Mouse (Mus musculus): ENCODE results near the gene Draxin. TPM values are rescaled to one million over a fixed set of nuclear protein-coding genes. Genes with fewer than 3 reads are reported as not detected.
"Not testable (repeated sequence)": the region's sequence is repeated elsewhere in the genome, so short reads cannot be mapped to it uniquely, and the experiment has no call there.

Gene Draxin
- polyA plus RNA-seq, 1 experiment from 2014 or later, result not detected

DNA sequence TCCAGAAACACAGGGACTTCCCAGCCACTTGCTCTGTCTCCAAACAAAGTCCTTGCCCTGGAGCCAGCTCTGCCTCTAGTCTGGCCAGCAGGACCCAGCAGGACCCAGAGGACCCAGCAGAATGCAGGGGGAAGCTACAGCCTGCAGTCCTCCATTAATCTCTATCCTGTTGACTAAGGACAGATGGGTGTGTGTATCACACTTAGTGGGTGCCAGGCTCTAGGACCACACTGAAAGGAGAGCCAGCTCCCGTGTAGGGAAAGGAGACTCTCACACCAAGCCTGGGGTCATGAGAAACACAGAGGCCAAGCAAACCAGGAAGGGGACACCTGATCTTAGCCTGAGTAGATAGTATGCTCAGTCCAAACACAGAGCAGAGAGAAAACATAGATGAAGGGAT lies 2.3 kb downstream of the Draxin start:
- Histone ChIP-seq H3K4me3 (ENCODE audit: low read length) (no peak overlapping the region), H3K9ac (ENCODE audit: low read length) (no peak overlapping the region), H3K27ac (ENCODE audit: low read length) (no peak overlapping the region), H3K4me1 (ENCODE audit: control insufficient read depth, insufficient read depth, low read length) (peaks cover 3% of the 10 kb centered on the region; the same call in 1 of the 2 replicates), H3K9me3 (replicated peaks; ENCODE audit: control insufficient read depth, low read length) (no peaks in the 10 kb centered on the region), H3K27me3 (ENCODE audit: control insufficient read depth, insufficient read depth, low read length) (peaks cover 55% of the 10 kb centered on the region), H3K4me2 (ENCODE audit: low read depth, low read length) (no peak overlapping the region), H3K36me3 (ENCODE audit: control insufficient read depth, insufficient read depth) (no peaks in the 10 kb centered on the region)
- WGBS, result 28% methylated on average over 1 of the region's 1 CpGs
- ATAC-seq (replicated peaks; ENCODE audit: extremely low read depth, insufficient read depth, low FRiP score), result no peak

DNA sequence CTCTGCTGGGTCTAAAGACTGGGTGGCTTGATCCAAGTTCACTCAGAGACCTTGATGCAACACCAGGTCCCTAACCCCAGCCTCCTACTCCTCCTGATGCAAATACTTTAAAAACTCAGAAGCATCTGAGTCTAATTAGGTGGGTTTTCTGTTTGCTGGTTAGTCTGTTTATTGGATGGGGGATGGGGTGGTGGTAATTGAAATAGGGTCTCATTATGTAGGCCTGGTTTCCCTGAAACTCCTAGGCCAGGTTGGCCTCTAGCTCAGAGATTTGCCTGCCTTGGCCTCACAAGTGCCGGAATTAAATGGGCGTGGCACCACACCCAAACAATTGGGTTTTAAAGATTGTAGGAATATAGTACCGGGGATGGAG lies 7.8 kb downstream of the Draxin start:
- Histone ChIP-seq H3K9me3 (replicated peaks; ENCODE audit: control insufficient read depth, low read length) (no peaks in the 10 kb centered on the region), H3K36me3 (ENCODE audit: control insufficient read depth, insufficient read depth) (no peaks in the 10 kb centered on the region), H3K27ac (ENCODE audit: low read length) (no peak overlapping the region), H3K9ac (ENCODE audit: low read length) (no peak overlapping the region), H3K4me3 (ENCODE audit: low read length) (no peak overlapping the region), H3K27me3 (ENCODE audit: control insufficient read depth, insufficient read depth, low read length) (peaks cover 5% of the 10 kb centered on the region; the same call in 1 of the 2 replicates), H3K4me1 (ENCODE audit: control insufficient read depth, insufficient read depth, low read length) (no peaks in the 10 kb centered on the region), H3K4me2 (ENCODE audit: low read depth, low read length) (no peak overlapping the region)
- 79% methylated on average over 3 of the region's 3 CpGs for WGBS
- no peak for ATAC-seq (replicated peaks; ENCODE audit: extremely low read depth, insufficient read depth, low FRiP score)

DNA sequence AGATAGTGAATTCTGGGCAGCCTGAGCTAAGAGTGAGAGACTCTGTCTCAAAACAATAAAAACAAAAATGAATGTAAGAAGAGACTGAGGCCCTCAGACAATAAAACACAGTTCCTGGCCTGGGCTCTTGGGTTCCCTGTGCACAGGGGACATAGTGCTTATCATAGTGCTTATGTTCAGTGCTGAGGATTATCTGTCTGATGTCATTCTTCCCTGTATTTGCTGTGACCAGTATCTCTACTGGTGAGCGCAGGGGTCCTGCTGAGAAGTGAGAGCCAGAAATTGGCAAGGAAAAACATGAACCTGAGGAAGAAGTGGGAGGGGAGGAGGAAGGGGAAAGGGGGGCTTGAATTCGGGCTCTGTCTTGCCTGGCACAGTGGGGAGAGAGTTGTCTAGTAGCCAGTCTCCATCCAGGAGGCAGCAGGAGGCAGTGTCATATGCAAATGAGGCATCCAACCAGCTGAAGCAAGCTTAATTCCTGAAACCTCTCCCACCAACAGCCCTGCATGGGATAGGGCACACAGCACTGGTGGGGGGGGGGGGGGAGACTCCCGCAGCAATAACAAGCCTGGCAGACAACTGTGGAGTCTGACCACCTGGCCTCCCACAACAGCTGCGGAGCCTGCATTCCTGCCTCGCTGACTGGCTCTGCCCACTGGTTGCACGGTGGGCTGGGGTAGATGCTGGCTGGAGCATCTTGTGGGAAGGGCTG lies 8.4 kb downstream of the Draxin start:
- Histone ChIP-seq H3K4me3 (ENCODE audit: low read length) (no peak overlapping the region), H3K4me2 (ENCODE audit: low read depth, low read length) (no peak overlapping the region), H3K36me3 (ENCODE audit: control insufficient read depth, insufficient read depth) (no peaks in the 10 kb centered on the region), H3K27me3 (ENCODE audit: control insufficient read depth, insufficient read depth, low read length) (peaks cover 2% of the 10 kb centered on the region; the same call in 1 of the 2 replicates), H3K4me1 (ENCODE audit: control insufficient read depth, insufficient read depth, low read length) (no peaks in the 10 kb centered on the region), H3K9me3 (replicated peaks; ENCODE audit: control insufficient read depth, low read length) (0 out of 2 replicates have a peak, but pooled peaks cover 3% of the 10 kb centered on the region), H3K27ac (ENCODE audit: low read length) (no peak overlapping the region), H3K9ac (ENCODE audit: low read length) (no peak overlapping the region)
- no peak for ATAC-seq (replicated peaks; ENCODE audit: extremely low read depth, insufficient read depth, low FRiP score)
- WGBS, result 20% methylated on average over 5 of the region's 6 CpGs

DNA sequence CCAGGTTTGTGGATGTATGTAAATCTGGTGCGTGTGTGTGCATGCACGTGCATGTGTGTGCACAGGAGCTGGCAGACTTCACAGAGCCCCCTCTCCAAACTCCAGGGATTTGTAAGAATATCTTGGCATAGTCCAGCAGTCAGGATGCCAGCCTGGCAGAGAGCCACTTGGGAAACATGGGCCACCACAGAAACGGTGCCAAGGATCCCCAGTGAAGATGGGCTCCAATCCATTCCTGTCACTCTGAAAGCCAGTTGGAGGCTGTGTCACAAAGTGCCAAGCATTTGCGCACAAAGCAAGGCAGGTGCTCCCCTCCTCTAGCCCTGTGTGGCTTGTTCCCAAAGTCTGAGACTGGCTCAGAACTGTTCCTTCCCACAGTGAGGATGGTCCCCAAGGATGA lies 9.1 kb downstream of the Draxin start:
- no peak overlapping the region for H3K4me3 ChIP-seq (ENCODE audit: low read length)
- 76% methylated on average over 4 of the region's 4 CpGs for WGBS

DNA sequence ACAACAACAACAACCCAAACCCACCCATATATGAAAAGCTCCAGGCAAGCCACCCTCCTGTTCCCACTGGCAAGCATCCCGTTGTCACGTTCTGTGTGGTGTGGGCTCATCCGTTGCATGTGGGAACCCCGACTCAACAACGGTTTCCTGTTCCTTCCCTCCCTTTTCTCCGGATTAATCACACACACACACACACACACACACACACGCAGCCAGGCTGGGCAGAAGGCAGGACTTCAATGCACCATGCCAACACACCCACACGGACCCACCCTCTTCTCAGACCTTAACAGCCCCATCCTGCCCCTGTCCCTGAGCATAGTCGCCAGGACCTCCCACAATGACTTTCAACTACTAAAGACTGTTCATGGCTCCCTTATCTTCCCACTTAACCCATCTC lies 9.9 kb downstream of the Draxin start:
- WGBS, result 67% methylated on average over 9 of the region's 9 CpGs
- no peak for ATAC-seq (replicated peaks; ENCODE audit: extremely low read depth, insufficient read depth, low FRiP score)
- H3K9me3 ChIP-seq (replicated peaks; ENCODE audit: control insufficient read depth, low read length), result 0 out of 2 replicates have a peak, but pooled peaks cover 5% of the 10 kb centered on the region
- 0 out of 2 replicates have a peak, but pooled peaks cover 2% of the 10 kb centered on the region for H3K27me3 ChIP-seq (ENCODE audit: control insufficient read depth, insufficient read depth, low read length)
- no peaks in the 10 kb centered on the region for H3K36me3 ChIP-seq (ENCODE audit: control insufficient read depth, insufficient read depth)
- H3K4me3 ChIP-seq (ENCODE audit: low read length), result no peak overlapping the region
- H3K27ac ChIP-seq (ENCODE audit: low read length), result no peak overlapping the region
- no peak overlapping the region for H3K9ac ChIP-seq (ENCODE audit: low read length)
- no peak overlapping the region for H3K4me2 ChIP-seq (ENCODE audit: low read depth, low read length)
- no peaks in the 10 kb centered on the region for H3K4me1 ChIP-seq (ENCODE audit: control insufficient read depth, insufficient read depth, low read length)

More for the DNA sequence above, 9.1 kb downstream of the Draxin start:
- H3K9me3 ChIP-seq (replicated peaks; ENCODE audit: control insufficient read depth, low read length), result 0 out of 2 replicates have a peak, but pooled peaks cover 5% of the 10 kb centered on the region
- H3K36me3 ChIP-seq (ENCODE audit: control insufficient read depth, insufficient read depth), result no peaks in the 10 kb centered on the region
- no peak overlapping the region for H3K9ac ChIP-seq (ENCODE audit: low read length)
- H3K4me1 ChIP-seq (ENCODE audit: control insufficient read depth, insufficient read depth, low read length), result no peaks in the 10 kb centered on the region
- H3K27ac ChIP-seq (ENCODE audit: low read length), result no peak overlapping the region
- no peak overlapping the region for H3K4me2 ChIP-seq (ENCODE audit: low read depth, low read length)
- no peak for ATAC-seq (replicated peaks; ENCODE audit: extremely low read depth, insufficient read depth, low FRiP score)
- peaks cover 2% of the 10 kb centered on the region; the same call in 1 of the 2 replicates for H3K27me3 ChIP-seq (ENCODE audit: control insufficient read depth, insufficient read depth, low read length)

DNA sequence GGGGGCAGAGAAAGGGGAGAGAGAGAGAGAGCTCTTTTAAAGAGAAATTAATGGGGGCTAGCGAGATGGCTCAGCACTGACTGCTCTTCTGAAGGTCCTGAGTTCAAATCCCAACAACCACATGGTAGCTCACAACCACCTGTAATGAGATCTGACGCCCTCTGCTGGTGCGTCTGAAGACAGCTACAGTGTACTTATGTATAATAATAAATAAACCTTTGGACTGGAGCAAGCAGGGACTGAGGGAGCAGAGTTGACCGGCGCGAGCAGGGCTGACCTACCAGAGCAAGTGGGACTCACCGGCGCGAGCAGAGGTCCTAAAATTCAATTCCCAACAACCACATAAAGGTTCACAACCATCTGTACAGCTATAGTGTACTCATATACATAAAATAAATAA lies 10.9 kb downstream of the Draxin start:
- not testable (repeated sequence) for H3K9me3 ChIP-seq (replicated peaks; ENCODE audit: control insufficient read depth, low read length); H3K4me1 ChIP-seq (ENCODE audit: control insufficient read depth, insufficient read depth, low read length); H3K36me3 ChIP-seq (ENCODE audit: control insufficient read depth, insufficient read depth); H3K4me3 ChIP-seq (ENCODE audit: low read length); ATAC-seq (replicated peaks; ENCODE audit: extremely low read depth, insufficient read depth, low FRiP score); H3K4me2 ChIP-seq (ENCODE audit: low read depth, low read length); H3K27ac ChIP-seq (ENCODE audit: low read length); H3K27me3 ChIP-seq (ENCODE audit: control insufficient read depth, insufficient read depth, low read length); H3K9ac ChIP-seq (ENCODE audit: low read length)
- 82% methylated on average over 9 of the region's 9 CpGs for WGBS

DNA sequence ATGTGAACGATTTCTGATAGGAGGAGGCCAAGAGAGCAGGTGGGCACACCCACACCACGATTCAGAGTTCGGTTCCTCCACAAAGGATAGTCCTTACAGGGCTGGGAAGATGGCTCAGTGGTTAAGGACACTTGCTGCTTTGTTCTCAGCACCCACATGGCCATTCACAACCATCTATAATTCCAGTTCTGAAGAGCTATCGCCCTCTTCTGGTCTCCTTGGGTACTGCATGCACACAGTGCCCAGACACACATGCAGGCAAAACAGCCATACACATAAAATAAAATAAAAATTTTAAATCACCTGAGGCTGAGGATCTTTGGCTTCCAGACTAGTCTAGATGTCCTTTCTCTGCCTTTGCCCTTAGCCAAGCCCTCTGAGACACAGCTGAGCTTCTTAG lies 13.1 kb downstream of the Draxin start:
- Histone ChIP-seq H3K9ac (ENCODE audit: low read length) (no peak overlapping the region), H3K27ac (ENCODE audit: low read length) (no peak overlapping the region), H3K9me3 (replicated peaks; ENCODE audit: control insufficient read depth, low read length) (0 out of 2 replicates have a peak, but pooled peaks cover 5% of the 10 kb centered on the region), H3K4me2 (ENCODE audit: low read depth, low read length) (no peak overlapping the region), H3K36me3 (ENCODE audit: control insufficient read depth, insufficient read depth) (no peaks in the 10 kb centered on the region), H3K4me1 (ENCODE audit: control insufficient read depth, insufficient read depth, low read length) (no peaks in the 10 kb centered on the region; the same call in 1 of the 2 replicates), H3K4me3 (ENCODE audit: low read length) (no peak overlapping the region), H3K27me3 (ENCODE audit: control insufficient read depth, insufficient read depth, low read length) (0 out of 2 replicates have a peak, but pooled peaks cover 4% of the 10 kb centered on the region)
- no peak for ATAC-seq (replicated peaks; ENCODE audit: extremely low read depth, insufficient read depth, low FRiP score)
- 74% methylated on average over 4 of the region's 4 CpGs for WGBS

DNA sequence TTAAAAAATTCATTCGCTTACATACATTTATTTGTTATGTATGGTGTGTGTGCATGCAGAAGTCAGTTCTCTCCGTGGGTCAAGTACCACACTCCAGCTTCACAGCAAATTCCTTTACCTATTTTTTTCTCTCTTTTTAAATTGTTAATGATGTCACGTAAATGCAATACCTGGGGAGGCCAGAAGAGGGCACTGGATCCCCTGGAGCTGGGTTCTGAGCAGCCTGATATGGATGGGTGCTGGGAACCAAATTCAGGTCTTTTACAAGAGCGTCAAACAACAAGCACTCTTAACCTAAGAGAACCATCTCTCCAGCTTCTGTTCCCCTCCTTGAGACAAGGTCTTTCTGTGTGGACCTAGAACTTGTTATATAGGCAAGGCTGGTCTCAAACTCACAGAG lies 13.8 kb downstream of the Draxin start:
- H3K27me3 ChIP-seq (ENCODE audit: control insufficient read depth, insufficient read depth, low read length), result 0 out of 2 replicates have a peak, but pooled peaks cover 4% of the 10 kb centered on the region
- WGBS, result 73% methylated on average over 4 of the region's 4 CpGs
- H3K36me3 ChIP-seq (ENCODE audit: control insufficient read depth, insufficient read depth), result no peaks in the 10 kb centered on the region
- H3K4me1 ChIP-seq (ENCODE audit: control insufficient read depth, insufficient read depth, low read length), result no peaks in the 10 kb centered on the region; the same call in 1 of the 2 replicates
- no peak overlapping the region for H3K27ac ChIP-seq (ENCODE audit: low read length)
- H3K9ac ChIP-seq (ENCODE audit: low read length), result no peak overlapping the region
- no peak for ATAC-seq (replicated peaks; ENCODE audit: extremely low read depth, insufficient read depth, low FRiP score)
- H3K4me3 ChIP-seq (ENCODE audit: low read length), result no peak overlapping the region
- H3K9me3 ChIP-seq (replicated peaks; ENCODE audit: control insufficient read depth, low read length), result 0 out of 2 replicates have a peak, but pooled peaks cover 5% of the 10 kb centered on the region
- H3K4me2 ChIP-seq (ENCODE audit: low read depth, low read length), result no peak overlapping the region

DNA sequence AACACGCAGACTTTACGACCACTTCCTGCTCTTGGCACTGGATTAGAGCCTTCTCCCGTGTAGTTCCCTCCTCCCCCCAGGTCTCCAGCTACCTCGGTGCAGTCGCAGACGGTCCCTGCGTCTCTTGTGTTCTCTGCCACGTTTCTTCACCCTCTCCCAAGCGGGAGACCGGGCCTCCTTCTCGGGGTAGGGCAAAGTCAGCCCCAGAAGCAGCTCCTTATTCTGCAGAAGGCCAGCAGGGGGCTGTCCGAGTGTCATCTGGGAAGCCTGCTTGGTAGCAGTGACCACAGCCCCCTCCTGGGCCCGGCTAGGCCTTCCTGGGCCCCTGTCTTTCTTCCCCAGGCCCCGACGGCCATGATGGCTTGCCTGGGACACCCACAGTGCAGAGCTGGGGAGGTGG lies 15.0 kb downstream of the Draxin start:
- H3K4me2 ChIP-seq (ENCODE audit: low read depth, low read length), result no peak overlapping the region
- no peak overlapping the region for H3K27ac ChIP-seq (ENCODE audit: low read length)
- no peak overlapping the region for H3K4me3 ChIP-seq (ENCODE audit: low read length)
- 0 out of 2 replicates have a peak, but pooled peaks cover 5% of the 10 kb centered on the region for H3K9me3 ChIP-seq (replicated peaks; ENCODE audit: control insufficient read depth, low read length)
- H3K27me3 ChIP-seq (ENCODE audit: control insufficient read depth, insufficient read depth, low read length), result 0 out of 2 replicates have a peak, but pooled peaks cover 4% of the 10 kb centered on the region
- no peak for ATAC-seq (replicated peaks; ENCODE audit: extremely low read depth, insufficient read depth, low FRiP score)
- no peaks in the 10 kb centered on the region for H3K36me3 ChIP-seq (ENCODE audit: control insufficient read depth, insufficient read depth)
- H3K9ac ChIP-seq (ENCODE audit: low read length), result no peak overlapping the region
- 5% methylated on average over 15 of the region's 15 CpGs for WGBS
- H3K4me1 ChIP-seq (ENCODE audit: control insufficient read depth, insufficient read depth, low read length), result no peaks in the 10 kb centered on the region; the same call in 1 of the 2 replicates
